Mouse (Mus musculus) layer of hippocampus, adult 8-10 months (tissue): ENCODE results near the gene Tor1aip2. TPM values are rescaled to one million over a fixed set of nuclear protein-coding genes. Genes with fewer than 3 reads are reported as not detected.
"Not testable (repeated sequence)": the region's sequence is repeated elsewhere in the genome, so short reads cannot be mapped to it uniquely, and the experiment has no call there.

Experiments used
- DNase-seq, 2 experiments: peaks; one replicate each; pipeline ENCODE4 v3.0.0; 2022; ENCODE audit warnings: low spot score in 2 of 2
- total RNA-seq, 4 experiments: library from RNA; stranded (reverse); gene quantifications; 2 replicates each; pipeline ENCODE4 v1.2.4; 2022

The Tor1aip2 gene
- 10 to 100 TPM; 53.3 to 60.2 (median 56.6) TPM for total RNA-seq

DNA sequence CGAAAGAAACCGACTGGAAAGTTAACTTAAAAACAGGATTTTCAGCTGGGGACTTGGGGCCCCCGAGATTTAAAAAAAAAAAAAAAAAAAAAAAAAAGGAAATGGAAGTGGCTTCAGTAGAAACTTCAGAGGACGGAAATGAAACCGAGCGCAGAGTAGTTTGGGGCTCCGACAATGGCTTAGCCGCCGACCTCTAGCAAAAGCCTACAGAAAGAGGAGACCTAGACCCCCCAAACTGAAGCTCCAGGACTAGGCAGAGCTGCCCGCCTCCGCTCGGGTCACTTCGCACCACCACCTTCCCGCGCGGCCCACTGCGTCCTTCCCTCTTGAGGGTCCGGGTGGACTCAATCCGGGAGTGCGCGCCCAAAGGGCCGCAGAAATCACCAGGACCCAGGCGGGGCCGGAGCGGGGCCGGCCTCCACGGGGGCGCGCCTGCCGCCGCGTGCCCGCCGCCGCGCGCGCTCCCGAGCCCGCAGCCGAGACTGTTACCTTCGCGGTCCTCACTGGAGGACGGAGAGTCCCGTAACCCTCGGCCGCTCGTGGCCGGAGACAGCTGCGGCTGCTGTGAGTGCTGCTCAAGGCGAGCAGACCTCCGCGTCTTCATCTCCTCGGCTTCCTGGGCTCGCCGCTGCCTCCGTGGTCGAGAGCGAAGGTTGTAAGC, at the start of gene Tor1aip2:
Gene Tor1aip2, plus strand, starts transcription at position 135 of the 661 bp plus-strand sequence.
- no peak for DNase-seq

DNA sequence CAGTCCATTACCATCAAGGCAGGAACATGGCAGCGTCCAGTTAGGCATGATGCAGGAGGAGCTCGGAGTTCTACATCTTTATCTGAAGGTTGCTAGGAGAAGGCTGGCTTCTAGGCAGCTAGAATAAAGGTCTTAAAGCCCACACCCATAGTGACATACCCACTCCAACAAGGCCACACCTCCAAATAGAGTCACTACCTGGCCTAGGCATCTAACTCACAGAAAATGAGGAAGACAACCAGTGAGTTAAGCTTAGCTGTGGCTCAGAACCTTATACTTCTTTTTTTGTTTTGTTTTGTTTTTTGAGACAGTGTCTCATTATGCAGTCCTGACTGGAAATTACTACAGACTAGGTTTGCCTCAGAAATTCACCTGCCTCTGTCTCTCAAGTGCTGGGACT, 47.6 kb upstream of the Tor1aip2 start:
- DNase-seq: no peak

DNA sequence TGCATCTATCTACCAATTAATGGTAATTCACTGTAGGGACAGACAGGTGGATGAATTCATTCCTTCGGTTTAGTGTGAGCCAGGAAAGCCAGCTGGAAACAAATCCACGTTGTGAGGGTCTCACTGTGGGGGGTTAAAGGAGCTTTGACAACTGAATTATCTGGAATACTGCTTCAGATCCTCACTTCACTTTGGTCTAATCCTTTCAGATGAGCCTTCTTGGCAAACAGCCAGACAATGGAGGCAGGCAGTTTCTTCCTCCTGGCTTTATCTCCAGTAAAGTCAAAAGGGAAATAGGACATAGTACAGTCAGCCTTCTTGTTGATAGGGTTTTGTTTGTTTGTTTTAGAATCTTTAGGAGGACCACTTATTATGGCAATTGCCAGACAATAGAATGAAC, 45.8 kb upstream of the Tor1aip2 start:
- DNase-seq: no peak

DNA sequence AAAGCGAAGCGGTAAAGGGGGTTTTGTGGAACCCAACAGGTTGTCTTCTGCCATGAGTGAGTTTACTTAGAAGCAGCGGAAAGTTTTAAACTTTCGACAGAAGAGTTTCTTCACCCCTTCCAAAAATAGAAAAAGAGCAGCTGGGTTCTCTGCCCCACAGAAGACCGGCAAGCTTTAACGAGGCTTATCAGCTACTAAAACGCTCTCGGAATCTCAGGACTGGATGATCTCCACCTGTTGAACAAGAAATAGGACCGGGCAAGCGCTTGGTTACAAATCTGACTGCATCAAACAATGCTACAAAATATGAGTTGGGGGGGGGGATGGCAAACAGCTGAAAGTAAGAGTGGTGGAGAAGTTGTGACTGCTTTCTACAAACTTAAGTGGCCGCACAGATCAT, 44.8 kb upstream of the Tor1aip2 start:
- DNase-seq: no peak

- DNase-seq: no peak
Measured at GRCm38 (mm10) chr1:155994524-155994923, 40.7 kb upstream of the Tor1aip2 start.

DNA sequence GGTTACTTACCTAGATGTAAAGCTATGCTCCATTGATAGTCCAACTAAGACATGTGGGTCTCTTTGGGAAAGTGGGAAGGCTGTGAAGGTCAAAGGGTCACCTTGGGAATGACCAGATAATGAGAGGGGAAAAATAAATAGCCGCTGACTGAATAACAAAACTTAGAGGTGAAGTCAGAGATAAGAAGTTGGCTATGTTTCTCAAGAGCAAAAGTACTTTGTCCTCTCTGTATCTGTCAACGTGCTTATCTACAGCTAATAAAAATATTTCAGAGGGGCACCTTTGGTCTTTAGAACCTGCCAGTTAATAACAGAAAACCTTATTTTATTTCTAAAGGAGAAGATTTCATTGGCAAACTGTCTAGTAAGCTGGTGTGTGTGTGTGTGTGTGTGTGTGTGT, 39.6 kb upstream of the Tor1aip2 start:
- DNase-seq: no peak

GRCm38 (mm10) chr1:156002366-156002765, 32.8 kb upstream of the Tor1aip2 start:
- DNase-seq: no peak

DNA sequence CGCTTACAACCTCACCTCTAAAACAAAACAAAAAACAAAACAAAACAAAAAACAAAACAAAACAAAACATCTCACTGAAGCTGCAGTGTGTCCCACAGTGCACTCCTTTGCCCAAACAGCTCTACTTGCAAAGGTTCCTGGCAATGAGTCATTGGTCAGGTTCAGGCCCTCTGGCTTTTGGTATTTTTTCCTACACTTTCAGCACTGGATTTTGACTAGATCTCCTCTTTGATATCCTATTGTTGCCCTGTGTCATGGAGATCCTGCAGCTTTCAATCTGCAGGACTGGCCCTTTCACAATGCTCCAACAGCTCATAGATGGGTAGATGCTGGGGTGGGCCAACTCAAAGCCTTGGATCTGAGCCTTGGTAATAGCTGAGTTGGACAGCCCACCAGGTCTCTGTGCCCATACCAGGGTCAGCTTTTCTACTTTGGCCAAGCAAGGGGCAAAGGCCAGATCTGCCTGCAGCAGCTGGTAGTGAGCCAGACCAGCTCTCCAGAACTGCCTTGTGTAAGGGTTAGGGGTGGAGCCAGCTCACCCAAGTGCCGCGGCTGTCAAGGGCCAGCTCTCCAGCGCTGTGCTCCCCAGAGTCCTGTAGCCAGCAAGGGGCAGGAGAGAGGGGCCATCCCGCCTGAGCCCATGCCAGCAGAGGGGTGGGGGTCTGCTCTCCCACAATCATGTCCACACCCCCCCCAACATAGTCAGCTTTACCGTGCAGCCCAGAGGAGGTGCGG, 31.8 kb upstream of the Tor1aip2 start:
- no peak for DNase-seq

GRCm38 (mm10) chr1:156005906-156006305, 29.3 kb upstream of the Tor1aip2 start:
- no peak for DNase-seq

GRCm38 (mm10) chr1:156009003-156009402, 26.2 kb upstream of the Tor1aip2 start:
- no peak for DNase-seq

DNA sequence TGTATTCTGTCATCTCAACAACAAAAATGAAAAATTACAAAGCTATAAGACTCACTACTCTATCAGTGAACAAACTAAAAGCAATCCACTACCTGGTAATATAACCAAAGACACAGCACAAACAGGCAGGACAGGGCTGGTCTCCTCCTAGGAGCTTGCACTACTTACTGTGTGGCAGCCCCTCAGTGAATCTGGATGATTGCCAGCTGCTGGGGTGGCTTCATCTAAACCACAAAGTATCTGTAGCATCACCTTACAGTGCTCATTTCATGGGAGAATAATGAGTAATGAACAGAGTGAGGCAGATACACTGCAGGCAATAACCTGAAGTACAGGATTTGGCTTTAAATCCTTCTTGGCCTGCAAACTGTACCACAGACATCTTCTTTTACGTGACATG, 15.4 kb upstream of the Tor1aip2 start:
- no peak for DNase-seq

DNA sequence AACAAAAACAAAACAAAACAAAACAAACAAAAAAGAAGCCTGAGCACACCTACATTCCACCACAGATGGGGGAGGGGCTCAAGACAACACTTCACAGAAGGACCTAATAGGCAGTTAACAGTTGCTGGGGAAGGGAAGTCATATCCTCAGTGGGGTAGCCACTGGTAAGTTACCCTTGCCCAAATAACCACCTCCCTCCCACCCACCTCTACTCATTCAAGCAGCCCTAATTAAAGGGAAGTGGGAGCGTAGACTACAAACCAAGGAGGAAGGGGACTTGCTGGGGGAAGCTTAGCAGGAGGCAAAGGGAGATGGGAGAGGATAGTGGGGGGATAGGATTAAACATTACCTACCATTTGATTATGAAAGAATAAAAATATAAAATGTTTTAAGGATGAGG, 14.8 kb upstream of the Tor1aip2 start:
- no peak for DNase-seq

DNA sequence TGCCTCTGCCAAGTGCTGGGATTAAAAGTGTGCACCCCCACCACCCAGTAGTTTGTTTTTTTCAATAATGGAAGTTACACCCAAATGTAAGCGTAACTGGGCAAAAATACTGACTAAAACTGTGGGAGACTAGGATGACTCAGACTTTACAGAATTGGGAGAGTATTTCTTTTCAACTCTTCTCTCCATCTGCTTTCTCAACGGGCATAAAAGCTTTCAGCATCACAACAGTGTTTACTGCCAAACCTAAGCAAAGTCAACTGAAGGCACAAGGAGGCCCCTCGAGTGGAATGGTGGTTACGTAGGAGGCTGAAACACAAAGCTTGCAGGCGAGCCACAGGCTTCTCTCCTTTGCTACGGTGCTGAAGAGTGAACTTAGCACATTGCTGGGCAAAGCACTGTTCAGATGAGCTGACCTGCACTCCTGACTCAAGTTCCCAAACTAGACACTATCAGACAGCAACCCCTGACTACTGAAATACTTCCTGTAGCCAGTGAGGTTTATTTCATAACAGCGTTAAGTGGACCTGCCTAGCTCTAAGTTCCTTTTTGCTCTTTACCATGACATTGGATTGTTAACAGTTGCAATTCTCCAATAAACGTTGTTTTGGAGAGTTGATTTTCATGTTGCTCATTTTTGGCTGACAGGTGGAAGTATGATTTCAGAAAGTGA, 10.2 kb upstream of the Tor1aip2 start:
- no peak for DNase-seq

GRCm38 (mm10) chr1:156027849-156028248, 7.4 kb upstream of the Tor1aip2 start:
- no peak for DNase-seq

- DNase-seq: no peak
Measured at GRCm38 (mm10) chr1:156028340-156028975, 6.7 kb upstream of the Tor1aip2 start.

DNA sequence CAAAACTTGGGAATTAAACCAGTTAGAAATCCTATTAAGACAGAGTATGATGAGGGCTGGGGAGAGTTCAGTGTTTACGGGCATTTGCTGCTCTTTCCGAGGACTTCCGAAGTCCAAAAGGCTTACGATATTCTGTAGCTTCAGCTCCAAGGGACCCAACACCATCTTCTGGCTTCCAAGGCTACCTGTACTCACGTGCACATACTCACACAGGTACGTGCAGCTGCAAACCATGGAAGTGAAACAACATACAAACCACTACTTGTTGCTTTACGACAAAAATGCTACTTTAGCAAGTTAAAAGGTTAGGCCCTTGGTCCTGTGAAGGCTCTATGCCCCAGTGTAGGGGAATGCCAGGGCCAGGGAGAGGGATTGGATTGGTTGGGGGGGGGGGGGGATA, 1.3 kb upstream of the Tor1aip2 start:
- no peak for DNase-seq

DNA sequence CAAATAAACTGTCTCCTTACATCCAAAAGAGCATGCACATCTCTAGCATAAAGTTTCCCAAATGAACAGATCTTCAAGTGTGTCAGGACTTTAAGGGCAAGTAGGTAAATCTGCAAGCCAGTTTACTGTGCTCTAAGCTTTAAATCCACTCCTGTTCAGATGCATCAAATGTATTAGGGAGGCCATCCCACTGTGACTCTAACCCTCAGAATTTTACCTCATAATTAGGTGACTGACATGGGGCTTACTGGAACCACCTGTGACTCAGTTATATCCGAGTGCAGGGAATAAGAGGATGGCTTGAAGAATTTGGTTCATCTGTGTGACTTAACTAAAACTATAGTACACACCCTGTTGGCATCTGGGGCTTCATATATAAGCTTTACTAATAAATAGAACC, 542 bp upstream of the Tor1aip2 start:
- no peak for DNase-seq

GRCm38 (mm10) chr1:156035930-156036737, 931 bp downstream of the Tor1aip2 start, which contains the start of gene Tor1aip1:
Tor1aip1 (minus strand) TSS chr1:156036480.
- peak; percentile 96 to 97 for DNase-seq

DNA sequence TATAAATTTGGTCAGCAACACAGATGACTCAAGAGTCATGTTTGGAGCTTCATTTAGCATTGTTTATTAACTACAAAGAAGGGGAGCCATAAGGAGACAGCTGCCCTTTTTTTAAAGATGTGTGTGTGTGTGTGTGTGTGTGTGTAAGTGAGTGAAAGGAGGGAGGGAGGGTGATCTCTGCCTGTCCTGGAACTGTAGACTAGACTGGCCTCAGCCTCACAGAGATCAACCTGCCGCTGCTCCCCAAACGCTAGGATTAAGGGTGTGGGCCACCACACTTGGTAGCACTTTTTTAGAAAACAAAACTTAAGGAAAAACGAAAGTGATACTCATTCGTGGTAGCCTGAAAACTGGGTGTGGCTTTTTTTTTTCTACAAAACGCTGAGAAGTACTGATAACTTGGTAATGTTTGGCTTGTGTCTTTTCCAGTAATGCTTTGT, 2.0 kb downstream of the Tor1aip2 start:
- DNase-seq: no peak

DNA sequence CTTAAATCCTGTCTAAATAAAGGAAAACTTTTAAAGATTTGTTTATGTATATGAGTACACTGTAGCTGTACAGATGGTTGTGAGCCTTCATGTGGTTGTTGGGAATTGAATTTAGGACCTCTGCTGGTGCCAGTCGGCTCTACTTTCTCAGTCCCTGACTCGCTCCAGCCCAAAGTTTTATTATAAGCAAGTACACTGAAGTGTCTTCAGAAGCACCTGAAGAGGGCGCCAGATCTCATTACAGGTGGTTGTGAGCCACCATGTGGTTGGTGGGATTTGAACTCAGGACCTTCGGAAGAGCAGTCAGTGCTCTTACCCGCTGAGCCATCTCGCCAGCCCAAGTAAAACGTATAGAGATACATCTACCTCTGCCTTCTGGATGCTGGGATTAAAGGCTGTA, 4.8 kb downstream of the Tor1aip2 start:
- DNase-seq: not testable (repeated sequence)
